Mouse (Mus musculus): ENCODE measurements around the gene Aptx.

- no peak for TF ChIP-seq CTCF (IDR thresholded peaks at IDR 0.05; ENCODE audit: extremely low read depth, insufficient read depth, low read length)
- TF ChIP-seq POLR2A (IDR thresholded peaks at IDR 0.05; ENCODE audit: extremely low read depth, insufficient read depth, low read length), result peak; percentile 81
These were observed 19.1 kb upstream of the Aptx start, which contains the start of gene Dnaja1 for GRCm38 (mm10) chr4:40722011-40722666.

Data from cortical plate, adult 2 months (tissue).